In the genomic region with DNA sequence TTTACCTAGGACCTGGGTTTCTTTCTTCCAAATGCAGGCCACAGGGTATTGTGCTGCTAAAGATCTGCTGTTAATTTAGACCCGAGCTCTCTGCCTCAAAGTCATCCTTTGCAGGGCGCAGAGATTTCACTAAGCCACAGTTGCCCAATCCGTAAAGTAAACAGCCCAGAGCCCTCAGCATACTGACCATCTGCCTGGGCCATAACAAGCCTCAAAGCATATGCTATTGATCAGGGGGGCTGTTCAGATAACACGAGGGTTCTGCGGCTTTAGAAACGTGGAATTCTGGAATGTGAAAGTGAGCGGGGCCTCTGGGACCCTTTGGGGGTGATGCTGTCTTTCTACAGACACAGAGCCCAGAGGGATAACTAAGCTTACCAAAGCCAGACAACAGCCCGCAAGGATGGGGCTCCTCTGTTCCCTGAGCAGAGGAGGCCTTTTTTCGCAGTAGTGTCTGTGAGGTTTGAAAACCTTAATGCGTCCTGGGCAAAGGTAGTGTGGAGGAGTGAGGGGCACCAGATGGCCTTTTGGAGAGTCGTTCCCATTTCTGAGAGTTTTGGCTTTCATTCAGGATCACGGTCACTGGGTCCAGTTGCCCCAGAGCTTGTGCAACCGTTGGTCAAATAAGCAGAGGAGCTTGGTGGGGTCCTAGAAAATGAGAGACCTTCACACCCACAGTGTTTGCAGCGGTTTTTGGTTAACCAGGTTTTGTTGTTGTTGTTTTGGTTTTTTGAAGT, we compare ENCODE assay signal across 9 mouse cellular contexts.
DNase-seq lines count a peak whose midpoint lies in the region; ATAC-seq lines count a peak whose summit lies in the region.
"Had no signal": no experiment of that assay in that cellular context is flagged by ENCODE, and none has a peak within 500 bp of the region (broad histone marks: within the 10 kb centered on the region; RNA-seq: fewer than 3 reads in every experiment).

No protein-coding gene starts in this region.

- H3K4me1 ChIP-seq in heart, embryonic 10.5 days, result peaks cover 70% of the 10 kb centered on the region
- peaks cover 51% of the 10 kb centered on the region for H3K4me1 ChIP-seq in hindbrain, embryonic 10.5 days (replicated peaks)
- H3K4me1 ChIP-seq in midbrain, embryonic 11.5 days (ENCODE audit: control insufficient read depth, insufficient read depth, low read length), result peaks cover 16% of the 10 kb centered on the region

- H3K27me3 ChIP-seq in heart, embryonic 10.5 days (ENCODE audit: insufficient read depth, poor library complexity, severe bottlenecking), result no peaks in the 10 kb centered on the region
- H3K27me3 ChIP-seq in hindbrain, embryonic 10.5 days (ENCODE audit: insufficient read depth, poor library complexity, severe bottlenecking), result 0 out of 2 replicates have a peak, but pooled peaks cover 10% of the 10 kb centered on the region
- no peaks in the 10 kb centered on the region for H3K27me3 ChIP-seq in midbrain, embryonic 11.5 days (ENCODE audit: control insufficient read depth, insufficient read depth, low read length)

- H3K36me3 ChIP-seq in heart, embryonic 10.5 days, result peaks cover 7% of the 10 kb centered on the region
- no peaks in the 10 kb centered on the region for H3K36me3 ChIP-seq in hindbrain, embryonic 10.5 days
- H3K36me3 ChIP-seq in midbrain, embryonic 11.5 days (ENCODE audit: control insufficient read depth, insufficient read depth, low read length), result no peaks in the 10 kb centered on the region
- H3K36me3 ChIP-seq: G1E had no signal

- intact Hi-C loops in heart, postnatal 14 days (cut with DNase I), result loop anchor here (5.0 kb wide), 1 partner anchor 113 kb away; a partner anchor contains a TSS

- no peaks in the 10 kb centered on the region for H3K9me3 ChIP-seq in heart, embryonic 10.5 days
- H3K9me3 ChIP-seq in hindbrain, embryonic 10.5 days, result no peaks in the 10 kb centered on the region
- H3K9me3 ChIP-seq in midbrain, embryonic 11.5 days (ENCODE audit: control insufficient read depth, low read length), result no peaks in the 10 kb centered on the region

- peak; percentile 72 for ATAC-seq in midbrain, embryonic 11.5 days (ENCODE audit: low FRiP score)

- WGBS in heart, embryonic 10.5 days, result 11% methylated on average over 14 of the region's 14 CpGs
- WGBS in hindbrain, embryonic 10.5 days, result 10% methylated on average over 14 of the region's 14 CpGs
- 7% methylated on average over 14 of the region's 14 CpGs for WGBS in midbrain, embryonic 11.5 days

- H3K27ac ChIP-seq in heart, embryonic 10.5 days, result peak overlapping the region; percentile 91
- H3K27ac ChIP-seq in hindbrain, embryonic 10.5 days, result peak overlapping the region; percentile 94
- peak overlapping the region; percentile 89 for H3K27ac ChIP-seq in midbrain, embryonic 11.5 days (ENCODE audit: low read depth, low read length)

- H3K4me2 ChIP-seq in midbrain, embryonic 11.5 days, result peak overlapping the region; percentile 69

- DNase-seq in heart, embryonic 10.5 days (ENCODE audit: low spot score), result no peak
- no peak for DNase-seq in heart, postnatal 14 days
- DNase-seq in cerebellum, adult 9-10 months, result peak; percentile 55
- peak; percentile 57 for DNase-seq in hindbrain, embryonic 10.5 days (ENCODE audit: low spot score)
- peak; percentile 93 for DNase-seq in midbrain, embryonic 11.5 days (ENCODE audit: low spot score, missing footprints)
- no peak for DNase-seq in thymus, postnatal 4 days
- no peak for DNase-seq in layer of hippocampus, postnatal 25 days (ENCODE audit: extremely low spot score in 1 of 2, low spot score in 1 of 2)
- DNase-seq in c-Kit-positive CD71-positive TER-119-positive erythroid progenitor cells, embryonic 14.5 days (ENCODE audit: low spot score), result no peak

- H3K9ac ChIP-seq in midbrain, embryonic 11.5 days (ENCODE audit: low read length), result peak overlapping the region; percentile 75

- peak overlapping the region; percentile 63 for H3K4me3 ChIP-seq in heart, embryonic 10.5 days
- peak overlapping the region; percentile 67 for H3K4me3 ChIP-seq in hindbrain, embryonic 10.5 days
- peak overlapping the region; percentile 45 for H3K4me3 ChIP-seq in midbrain, embryonic 11.5 days (ENCODE audit: low read depth, low read length)

Comparison
In these comparisons a context has a peak if more than half of its experiments do, and no peak if none do; other contexts are left out.
1. DNase-seq: peak in cerebellum, adult 9-10 months (single experiment), hindbrain, embryonic 10.5 days (single experiment) and midbrain, embryonic 11.5 days (single experiment); none in heart, embryonic 10.5 days (single experiment), heart, postnatal 14 days (0 of 2), thymus, postnatal 4 days (single experiment), layer of hippocampus, postnatal 25 days (0 of 2) and c-Kit-positive CD71-positive TER-119-positive erythroid progenitor cells, embryonic 14.5 days (single experiment).
2. Peak in every context shown above with its lines, with median percentiles within 50 percentile points of each other: H3K27ac ChIP-seq and H3K4me3 ChIP-seq.